Mouse (Mus musculus) limb, embryonic 15.5 days (tissue): ENCODE data around the gene Dnmt3l. TPM values are rescaled to one million over a fixed set of nuclear protein-coding genes. Genes with fewer than 3 reads are reported as not detected.
A peak's percentile ranks its signal among the peaks of the same experiment; 100 is the strongest.

Experiments
- ATAC-seq: fragments of 200-750 bp; cut with Nextera tagmentation; 2 replicates; pipeline ENCODE4 v1.8.0; 2017; ENCODE audit warnings: low read depth, moderate TSS enrichment; ENCODE audit not compliant: insufficient number of reproducible peaks, low FRiP score, low TSS enrichment
- H3K27ac ChIP-seq: fragments of 300-500 bp; sonication (generic); 2 replicates; pipeline ENCODE4 v1.5.1; 2015; ENCODE audit warnings: moderate library complexity, mild to moderate bottlenecking, inconsistent platforms
- H3K27me3 ChIP-seq: fragments of 300-500 bp; sonication (generic); 2 replicates; pipeline ENCODE4 v1.6.1; 2015; ENCODE audit warnings: inconsistent platforms
- H3K36me3 ChIP-seq: fragments of 300-500 bp; sonication (generic); 2 replicates; pipeline ENCODE4 v1.6.1; 2015; ENCODE audit warnings: inconsistent platforms
- H3K4me1 ChIP-seq: fragments of 300-500 bp; sonication (generic); 2 replicates; pipeline ENCODE4 v1.6.1; 2015; ENCODE audit warnings: inconsistent platforms
- H3K4me2 ChIP-seq: fragments of 300-500 bp; sonication (generic); 2 replicates; pipeline ENCODE4 v1.6.1; 2015; ENCODE audit warnings: mild to moderate bottlenecking, inconsistent platforms
- H3K4me3 ChIP-seq: fragments of 300-500 bp; sonication (generic); 2 replicates; pipeline ENCODE4 v1.5.1; 2015; ENCODE audit warnings: mild to moderate bottlenecking, inconsistent platforms
- H3K9ac ChIP-seq: fragments of 300-500 bp; sonication (generic); 2 replicates; pipeline ENCODE4 v1.6.1; 2015; ENCODE audit warnings: inconsistent platforms
- H3K9me3 ChIP-seq: fragments of 300-500 bp; sonication (generic); 2 replicates; pipeline ENCODE4 v1.6.1; 2016; ENCODE audit warnings: inconsistent platforms
- WGBS: fragments of 180-500 bp; shearing (Covaris S2); methylation state at CpG from one replicate; pipeline ENCODE4 v1.1.7; 2015; 5-methylcytosine and 5-hydroxymethylcytosine counted together
- polyA plus RNA-seq: library from polyadenylated mRNA; unstranded; fragments of >200 nt; fragmentation: Nextera tagmentation; extraction: Ambion mirVana; gene quantifications from 2 replicates; pipeline ENCODE4 v1.2.1, GENCODE M21; 2015

The Dnmt3l gene
- polyA plus RNA-seq, 1 experiment from 2014 or later, result 0.58 TPM

- H3K4me1 ChIP-seq, result peaks cover 15% of the 10 kb centered on the region
- no peak for ATAC-seq
- no peak overlapping the region for H3K27ac ChIP-seq
- H3K4me2 ChIP-seq, result no peak overlapping the region
- 0 out of 2 replicates have a peak, but pooled peaks cover 4% of the 10 kb centered on the region for H3K27me3 ChIP-seq
- H3K9me3 ChIP-seq, result no peaks in the 10 kb centered on the region
- H3K36me3 ChIP-seq, result no peaks in the 10 kb centered on the region
- 42% methylated on average over 7 of the region's 7 CpGs for WGBS
- H3K4me3 ChIP-seq, result no peak overlapping the region
- H3K9ac ChIP-seq, result no peak overlapping the region
Measured at GRCm38 (mm10) chr10:78042096-78042495, 349 bp downstream of the Dnmt3l start.

DNA sequence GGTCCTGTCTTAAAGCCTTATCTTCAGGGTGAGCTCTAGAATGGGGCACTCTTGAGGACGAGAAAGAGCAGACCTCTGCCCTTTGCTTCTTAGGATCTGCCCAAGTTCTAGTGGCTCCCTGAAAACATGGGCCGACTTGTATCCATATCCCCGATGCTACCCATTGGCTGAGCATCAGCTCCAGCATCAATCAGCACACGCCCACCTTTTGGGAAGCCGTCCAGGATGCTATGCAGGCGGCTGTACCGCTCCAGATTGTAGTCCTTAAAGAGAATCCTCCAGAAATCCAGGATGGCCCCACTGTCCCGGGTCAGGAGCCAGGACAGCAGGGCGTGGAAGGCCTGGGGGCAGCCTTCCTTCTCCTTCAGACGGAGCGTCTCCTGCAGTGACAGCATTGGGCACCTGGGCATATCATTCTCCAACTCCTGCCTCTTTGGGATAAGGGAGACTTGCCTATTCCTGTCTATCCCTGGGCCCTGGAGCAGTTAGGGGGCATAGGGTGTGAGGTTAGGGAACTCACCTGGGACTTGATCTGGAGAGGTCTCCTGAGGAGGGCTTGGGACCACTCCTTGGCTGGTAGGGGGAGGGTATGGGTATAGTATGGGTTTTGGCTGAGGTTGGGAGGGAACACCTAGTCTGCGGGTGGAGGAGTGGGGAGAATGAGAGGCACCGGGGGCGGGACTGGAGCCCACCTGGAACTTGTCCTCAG lies 1.1 kb downstream of the Dnmt3l start:
- WGBS, result 56% methylated on average over 14 of the region's 14 CpGs
- H3K27me3 ChIP-seq, result 0 out of 2 replicates have a peak, but pooled peaks cover 4% of the 10 kb centered on the region
- peak overlapping the region; percentile 39 for H3K4me2 ChIP-seq
- no peaks in the 10 kb centered on the region for H3K36me3 ChIP-seq
- H3K4me3 ChIP-seq, result peak overlapping the region; percentile 7; the same call in 1 of the 2 replicates
- no peaks in the 10 kb centered on the region for H3K9me3 ChIP-seq
- H3K4me1 ChIP-seq, result peaks cover 15% of the 10 kb centered on the region
- H3K27ac ChIP-seq, result no peak overlapping the region
- ATAC-seq, result no peak
- H3K9ac ChIP-seq, result no peak overlapping the region

- Histone ChIP-seq H3K4me2 (peak within 1 kb of the TSS; percentile 39), H3K4me3 (peak within 1 kb of the TSS; percentile 7; the same call in 1 of the 2 replicates), H3K36me3 (no peaks in the 10 kb centered on the region), H3K9ac (no peak within 1 kb of the TSS), H3K27me3 (0 out of 2 replicates have a peak, but pooled peaks cover 4% of the 10 kb centered on the region), H3K9me3 (no peaks in the 10 kb centered on the region), H3K27ac (no peak within 1 kb of the TSS), H3K4me1 (peaks cover 15% of the 10 kb centered on the region)
- no peak for ATAC-seq
- 2% methylated on average over 27 of the region's 27 CpGs for WGBS
Measured at GRCm38 (mm10) chr10:78043406-78043836, 1.7 kb downstream of the Dnmt3l start, which contains the start of gene Aire. Aire (minus strand) TSS chr10:78043610.

DNA sequence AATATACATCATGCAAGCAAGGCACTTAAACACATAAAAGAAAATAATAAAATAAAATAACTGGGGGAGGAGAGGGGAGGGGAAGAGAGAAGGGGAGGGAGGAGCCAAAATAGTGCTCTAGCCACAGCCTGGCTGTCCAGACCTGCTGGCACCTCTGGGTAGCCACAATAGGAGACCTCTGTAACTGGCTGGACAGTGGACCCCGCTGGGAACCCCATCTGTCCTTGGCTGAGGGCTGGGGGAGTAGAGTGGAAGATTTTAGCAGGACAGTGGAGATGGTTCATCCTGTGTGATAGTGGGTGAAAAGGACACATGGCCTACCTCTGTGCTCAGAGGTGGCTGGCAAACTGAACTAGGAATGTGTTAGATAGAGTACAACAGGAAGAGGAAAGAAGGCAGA lies 2.8 kb downstream of the Dnmt3l start:
- WGBS, result 76% methylated on average over 1 of the region's 1 CpGs
- no peak for ATAC-seq

GRCm38 (mm10) chr10:78046388-78046787 lies 4.6 kb downstream of the Dnmt3l start:
- H3K27me3 ChIP-seq, result 0 out of 2 replicates have a peak, but pooled peaks cover 4% of the 10 kb centered on the region
- no peaks in the 10 kb centered on the region for H3K9me3 ChIP-seq
- H3K36me3 ChIP-seq, result no peaks in the 10 kb centered on the region
- no peak overlapping the region for H3K4me2 ChIP-seq
- ATAC-seq, result no peak
- no peak overlapping the region for H3K4me3 ChIP-seq
- peaks cover 15% of the 10 kb centered on the region for H3K4me1 ChIP-seq
- H3K9ac ChIP-seq, result no peak overlapping the region
- WGBS, result 82% methylated on average over 4 of the region's 4 CpGs
- H3K27ac ChIP-seq, result no peak overlapping the region

More for the DNA sequence above, 2.8 kb downstream of the Dnmt3l start:
- Histone ChIP-seq H3K9ac (no peak overlapping the region), H3K9me3 (no peaks in the 10 kb centered on the region), H3K27ac (no peak overlapping the region), H3K4me3 (no peak overlapping the region), H3K27me3 (0 out of 2 replicates have a peak, but pooled peaks cover 4% of the 10 kb centered on the region), H3K4me1 (peaks cover 15% of the 10 kb centered on the region), H3K4me2 (no peak overlapping the region), H3K36me3 (no peaks in the 10 kb centered on the region)

DNA sequence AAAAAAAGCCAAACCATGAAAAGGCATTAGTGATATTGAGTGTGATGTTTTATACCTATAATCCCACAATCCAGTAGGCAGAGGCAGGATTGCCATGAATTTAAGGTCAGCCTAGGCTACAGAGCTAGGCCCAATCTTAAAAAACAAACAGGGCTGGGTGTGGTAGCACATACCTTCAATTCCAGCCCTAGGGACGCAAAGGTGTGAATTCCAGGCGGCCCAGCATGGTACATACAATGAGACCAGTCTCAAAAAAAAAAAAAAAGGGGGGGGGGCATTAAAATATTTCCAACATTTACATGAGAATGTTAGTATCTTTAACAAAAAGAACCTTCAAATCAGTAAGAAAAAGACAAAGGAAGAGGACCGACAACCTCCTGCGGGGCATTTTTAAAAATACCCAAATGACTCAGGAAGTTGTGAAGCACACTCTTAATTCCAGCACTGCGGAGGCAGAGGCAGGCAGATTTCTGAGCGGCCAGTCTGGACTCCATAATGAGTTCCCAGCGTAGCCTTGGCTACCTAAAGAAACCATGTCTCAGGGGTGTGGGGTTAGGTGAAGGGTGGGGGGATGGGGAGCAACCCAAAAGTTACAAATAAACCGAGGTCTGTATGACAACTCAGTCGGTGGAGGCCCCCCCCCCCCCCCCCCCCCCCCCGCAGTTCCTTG lies 6.4 kb downstream of the Dnmt3l start:
- no peak overlapping the region for H3K9ac ChIP-seq
- no peaks in the 10 kb centered on the region for H3K9me3 ChIP-seq
- H3K4me1 ChIP-seq, result peaks cover 6% of the 10 kb centered on the region
- 0 out of 2 replicates have a peak, but pooled peaks cover 2% of the 10 kb centered on the region for H3K27me3 ChIP-seq
- H3K4me2 ChIP-seq, result no peak overlapping the region
- ATAC-seq, result no peak
- no peaks in the 10 kb centered on the region for H3K36me3 ChIP-seq
- whole genome bisulfite sequencing, result 81% methylated on average over 9 of the region's 10 CpGs
- H3K4me3 ChIP-seq, result no peak overlapping the region
- no peak overlapping the region for H3K27ac ChIP-seq

DNA sequence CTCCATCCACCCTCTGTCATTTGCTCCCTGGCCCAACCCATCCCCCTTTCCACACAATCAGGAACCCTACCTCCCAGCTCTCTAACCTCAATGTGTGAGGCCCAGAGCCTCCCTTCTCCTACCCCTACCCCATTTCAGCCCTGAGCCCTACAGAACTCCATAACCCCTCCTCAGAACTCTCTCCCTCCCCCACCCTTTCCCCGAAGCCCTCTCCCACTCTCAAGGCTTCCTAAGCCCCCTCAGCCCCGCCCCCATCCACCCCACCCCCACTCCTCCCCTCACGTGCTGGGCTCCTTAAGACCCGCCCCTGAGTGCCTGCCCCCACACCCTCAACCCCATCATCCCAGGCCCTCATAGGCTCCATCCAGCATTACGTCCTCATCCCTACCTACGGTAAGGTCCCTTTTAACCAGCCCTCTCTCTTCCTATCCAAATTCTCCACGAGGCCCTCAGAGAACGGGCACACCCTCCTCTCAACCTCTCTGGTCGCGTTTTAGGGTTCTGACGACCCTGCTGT lies 7.8 kb downstream of the Dnmt3l start:
- no peaks in the 10 kb centered on the region for H3K36me3 ChIP-seq
- H3K9me3 ChIP-seq, result no peaks in the 10 kb centered on the region
- 57% methylated on average over 11 of the region's 11 CpGs for WGBS
- no peaks in the 10 kb centered on the region for H3K27me3 ChIP-seq
- H3K4me3 ChIP-seq, result no peak overlapping the region
- H3K4me2 ChIP-seq, result no peak overlapping the region
- no peak overlapping the region for H3K27ac ChIP-seq
- peaks cover under 1% of the 10 kb centered on the region; the same call in 1 of the 2 replicates for H3K4me1 ChIP-seq
- no peak for ATAC-seq
- H3K9ac ChIP-seq, result no peak overlapping the region

- no peak overlapping the region for H3K4me2 ChIP-seq
- no peaks in the 10 kb centered on the region for H3K27me3 ChIP-seq
- peaks cover 10% of the 10 kb centered on the region for H3K4me1 ChIP-seq
- no peak overlapping the region for H3K4me3 ChIP-seq
- no peak overlapping the region for H3K9ac ChIP-seq
- H3K27ac ChIP-seq, result no peak overlapping the region
- no peaks in the 10 kb centered on the region for H3K36me3 ChIP-seq
- no peaks in the 10 kb centered on the region for H3K9me3 ChIP-seq
- ATAC-seq, result peak; percentile 57; the same call in 1 of the 2 replicates
- WGBS, result 55% methylated on average over 19 of the region's 19 CpGs
Measured at GRCm38 (mm10) chr10:78054633-78055565, 13.2 kb downstream of the Dnmt3l start.

DNA sequence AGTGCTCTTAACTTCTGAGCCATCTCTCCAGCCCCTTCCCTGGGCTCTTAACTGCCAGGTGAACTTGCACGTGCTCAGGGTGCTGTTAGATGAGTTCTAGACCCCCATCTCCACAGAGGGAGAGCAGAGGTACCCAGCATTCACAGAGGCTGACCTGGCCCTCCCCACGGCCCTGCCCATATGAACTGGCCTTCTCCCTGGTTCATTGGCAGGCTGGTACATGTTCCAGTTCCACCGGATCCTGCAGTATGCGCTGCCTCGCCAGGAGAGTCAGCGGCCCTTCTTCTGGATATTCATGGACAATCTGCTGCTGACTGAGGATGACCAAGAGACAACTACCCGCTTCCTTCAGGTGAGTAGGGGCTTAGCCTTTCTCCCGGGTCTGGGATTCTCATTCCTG lies 15.3 kb downstream of the Dnmt3l start:
- Histone ChIP-seq H3K27ac (no peak overlapping the region), H3K4me3 (no peak overlapping the region), H3K4me2 (no peak overlapping the region), H3K4me1 (peaks cover 10% of the 10 kb centered on the region), H3K27me3 (no peaks in the 10 kb centered on the region), H3K9me3 (no peaks in the 10 kb centered on the region), H3K36me3 (no peaks in the 10 kb centered on the region), H3K9ac (no peak overlapping the region)
- no peak for ATAC-seq
- WGBS, result 77% methylated on average over 8 of the region's 8 CpGs

- H3K4me2 ChIP-seq, result no peak overlapping the region
- H3K4me3 ChIP-seq, result no peak overlapping the region
- H3K9me3 ChIP-seq, result no peaks in the 10 kb centered on the region
- no peaks in the 10 kb centered on the region for H3K36me3 ChIP-seq
- no peaks in the 10 kb centered on the region for H3K4me1 ChIP-seq
- H3K9ac ChIP-seq, result no peak overlapping the region
- ATAC-seq, result no peak
- WGBS, result 87% methylated on average over 9 of the region's 9 CpGs
- H3K27ac ChIP-seq, result no peak overlapping the region
- H3K27me3 ChIP-seq, result peaks cover 9% of the 10 kb centered on the region; the same call in 1 of the 2 replicates
Measured at GRCm38 (mm10) chr10:78063122-78063521, 21.4 kb downstream of the Dnmt3l start.

DNA sequence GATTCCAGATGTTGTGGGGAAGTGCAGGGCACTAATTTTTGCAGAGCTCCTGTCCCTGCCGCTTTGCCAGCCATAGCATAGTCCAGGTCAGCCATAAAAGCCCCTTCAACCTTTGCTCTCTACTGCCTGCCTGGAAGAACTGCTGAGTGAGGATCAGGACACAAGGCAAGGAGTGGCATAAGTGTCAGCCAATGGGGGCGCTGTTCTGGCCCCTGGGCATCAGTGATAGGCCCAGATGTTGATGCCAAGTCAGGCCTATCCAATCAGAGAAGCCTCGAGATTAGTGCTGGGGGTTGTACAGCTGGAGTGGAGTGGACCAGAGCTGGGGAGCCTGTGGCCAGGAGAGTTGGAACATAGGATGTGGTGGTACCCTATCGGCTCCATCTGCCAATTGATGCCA lies 25.5 kb downstream of the Dnmt3l start:
- peaks cover 14% of the 10 kb centered on the region for H3K27me3 ChIP-seq
- no peak overlapping the region for H3K4me3 ChIP-seq
- H3K9me3 ChIP-seq, result no peaks in the 10 kb centered on the region
- WGBS, result 35% methylated on average over 4 of the region's 4 CpGs
- H3K27ac ChIP-seq, result no peak overlapping the region
- H3K9ac ChIP-seq, result no peak overlapping the region
- no peak for ATAC-seq
- H3K36me3 ChIP-seq, result no peaks in the 10 kb centered on the region
- peaks cover 14% of the 10 kb centered on the region for H3K4me1 ChIP-seq
- no peak overlapping the region for H3K4me2 ChIP-seq
